Mouse (Mus musculus) T-cell, adult 2 months (primary cell): ENCODE data around the gene Gpn2.

Source experiments
- DNase-seq: peaks from one replicate; pipeline ENCODE4 v3.0.0; 2022; ENCODE audit warnings: low spot score

Gene Gpn2

GRCm38 (mm10) chr4:133595538-133595937 lies 11.4 kb downstream of the Gpn2 start:
- DNase-seq: no peak

GRCm38 (mm10) chr4:133596084-133596483 lies 11.9 kb downstream of the Gpn2 start:
- DNase-seq: no peak

GRCm38 (mm10) chr4:133598616-133599015 lies 14.5 kb downstream of the Gpn2 start:
- DNase-seq: no peak

GRCm38 (mm10) chr4:133599116-133599515 lies 15.0 kb downstream of the Gpn2 start:
- no peak for DNase-seq

GRCm38 (mm10) chr4:133599571-133600073 lies 15.5 kb downstream of the Gpn2 start:
- peak; percentile 74 for DNase-seq

GRCm38 (mm10) chr4:133600306-133600705 lies 16.1 kb downstream of the Gpn2 start:
- no peak for DNase-seq

- peak; percentile 67 for DNase-seq
Measured at GRCm38 (mm10) chr4:133601721-133602218, 17.6 kb downstream of the Gpn2 start, which contains the start of gene Sfn. Gene Sfn (minus strand): TSS chr4:133602168.

- no peak for DNase-seq
Measured at GRCm38 (mm10) chr4:133603056-133603455, 18.9 kb downstream of the Gpn2 start.

GRCm38 (mm10) chr4:133604175-133604574 lies 20.0 kb downstream of the Gpn2 start:
- no peak for DNase-seq

- no peak for DNase-seq
Measured at GRCm38 (mm10) chr4:133604856-133605255, 20.7 kb downstream of the Gpn2 start.

GRCm38 (mm10) chr4:133605330-133605729 lies 21.2 kb downstream of the Gpn2 start:
- DNase-seq: no peak

GRCm38 (mm10) chr4:133607284-133607683 lies 23.1 kb downstream of the Gpn2 start:
- no peak for DNase-seq

- DNase-seq: peak; percentile 83
Measured at GRCm38 (mm10) chr4:133609719-133610118, 25.6 kb downstream of the Gpn2 start.

- no peak for DNase-seq
Measured at GRCm38 (mm10) chr4:133611815-133612214, 27.7 kb downstream of the Gpn2 start.

GRCm38 (mm10) chr4:133612416-133612815 lies 28.3 kb downstream of the Gpn2 start:
- no peak for DNase-seq

GRCm38 (mm10) chr4:133613026-133613425 lies 28.9 kb downstream of the Gpn2 start:
- DNase-seq: no peak

- no peak for DNase-seq
Measured at GRCm38 (mm10) chr4:133613867-133614266, 29.7 kb downstream of the Gpn2 start.

GRCm38 (mm10) chr4:133614274-133614761 lies 30.2 kb downstream of the Gpn2 start:
- DNase-seq: no peak

GRCm38 (mm10) chr4:133615416-133615815 lies 31.3 kb downstream of the Gpn2 start:
- no peak for DNase-seq

- DNase-seq: no peak
Measured at GRCm38 (mm10) chr4:133617936-133618335, 33.8 kb downstream of the Gpn2 start.

GRCm38 (mm10) chr4:133619473-133620136 lies 35.4 kb downstream of the Gpn2 start:
- no peak for DNase-seq

GRCm38 (mm10) chr4:133620668-133621067 lies 36.5 kb downstream of the Gpn2 start:
- peak; percentile 82 for DNase-seq

GRCm38 (mm10) chr4:133622161-133622695 lies 38.1 kb downstream of the Gpn2 start:
- DNase-seq: peak; percentile 93
